Mouse (Mus musculus): Measurements from ENCODE around the gene Osbp2. TPM values are rescaled to one million over a fixed set of nuclear protein-coding genes. Genes with fewer than 3 reads are reported as not detected.
A peak's percentile ranks its signal among the peaks of the same experiment; 100 is the strongest.

The Osbp2 gene
- total and polyA plus RNA-seq, 2 experiments from 2014 or later: 30.8 to 63.2 TPM

DNA sequence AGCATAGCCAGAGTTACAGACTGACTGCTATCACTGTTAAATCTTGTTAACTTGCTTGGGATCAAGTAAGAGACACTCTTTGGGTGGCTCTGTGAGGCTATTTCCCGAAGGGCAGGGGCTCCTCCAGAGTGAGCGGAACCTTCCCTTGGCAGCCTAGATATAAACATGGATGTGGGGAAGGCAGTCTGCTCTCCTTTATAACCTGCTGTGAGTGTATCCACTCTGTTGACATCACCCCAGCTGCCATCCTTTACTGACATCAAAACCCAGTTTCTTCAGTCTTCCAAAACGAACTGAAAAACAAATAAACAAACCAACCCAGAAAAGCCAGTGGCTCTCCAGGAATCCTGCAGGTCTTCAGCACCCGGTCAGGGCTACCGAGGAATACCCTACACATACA lies 39.6 kb downstream of the Osbp2 start:
- no peak overlapping the region for H3K27ac ChIP-seq (ENCODE audit: low read depth, low read length)
- DNase-seq (no peak), ATAC-seq (no peak)
- no peak overlapping the region for H3K4me2 ChIP-seq (ENCODE audit: low read depth)
- no peaks in the 10 kb centered on the region for H3K36me3 ChIP-seq (ENCODE audit: insufficient read depth)
- H3K4me1 ChIP-seq (ENCODE audit: insufficient read depth): no peaks in the 10 kb centered on the region
- no peak overlapping the region for H3K4me3 ChIP-seq (ENCODE audit: low read depth, low read length)
- no peaks in the 10 kb centered on the region for H3K27me3 ChIP-seq (ENCODE audit: insufficient read depth, low read length)
- H3K9me3 ChIP-seq (ENCODE audit: low read length): no peaks in the 10 kb centered on the region
- no peak overlapping the region for H3K9ac ChIP-seq
- TF ChIP-seq CTCF (IDR thresholded peaks at IDR 0.05; ENCODE audit: low read depth): no peak
- WGBS: 84% methylated on average over 5 of the region's 5 CpGs

- H3K4me2 ChIP-seq (ENCODE audit: low read depth): no peak overlapping the region
- H3K27ac ChIP-seq (ENCODE audit: low read depth, low read length): no peak overlapping the region
- H3K9me3 ChIP-seq (ENCODE audit: low read length): no peaks in the 10 kb centered on the region
- no peak overlapping the region for H3K9ac ChIP-seq
- ATAC-seq (no peak), DNase-seq (no peak)
- WGBS: 33% methylated on average over 2 of the region's 2 CpGs
- no peaks in the 10 kb centered on the region for H3K4me1 ChIP-seq (ENCODE audit: insufficient read depth)
- no peaks in the 10 kb centered on the region for H3K27me3 ChIP-seq (ENCODE audit: insufficient read depth, low read length)
- no peak for TF ChIP-seq CTCF (IDR thresholded peaks at IDR 0.05; ENCODE audit: low read depth)
- no peak overlapping the region for H3K4me3 ChIP-seq (ENCODE audit: low read depth, low read length)
- H3K36me3 ChIP-seq (ENCODE audit: insufficient read depth): no peaks in the 10 kb centered on the region
These were observed 40.3 kb downstream of the Osbp2 start for GRCm38 (mm10) chr11:3823378-3823777.

DNA sequence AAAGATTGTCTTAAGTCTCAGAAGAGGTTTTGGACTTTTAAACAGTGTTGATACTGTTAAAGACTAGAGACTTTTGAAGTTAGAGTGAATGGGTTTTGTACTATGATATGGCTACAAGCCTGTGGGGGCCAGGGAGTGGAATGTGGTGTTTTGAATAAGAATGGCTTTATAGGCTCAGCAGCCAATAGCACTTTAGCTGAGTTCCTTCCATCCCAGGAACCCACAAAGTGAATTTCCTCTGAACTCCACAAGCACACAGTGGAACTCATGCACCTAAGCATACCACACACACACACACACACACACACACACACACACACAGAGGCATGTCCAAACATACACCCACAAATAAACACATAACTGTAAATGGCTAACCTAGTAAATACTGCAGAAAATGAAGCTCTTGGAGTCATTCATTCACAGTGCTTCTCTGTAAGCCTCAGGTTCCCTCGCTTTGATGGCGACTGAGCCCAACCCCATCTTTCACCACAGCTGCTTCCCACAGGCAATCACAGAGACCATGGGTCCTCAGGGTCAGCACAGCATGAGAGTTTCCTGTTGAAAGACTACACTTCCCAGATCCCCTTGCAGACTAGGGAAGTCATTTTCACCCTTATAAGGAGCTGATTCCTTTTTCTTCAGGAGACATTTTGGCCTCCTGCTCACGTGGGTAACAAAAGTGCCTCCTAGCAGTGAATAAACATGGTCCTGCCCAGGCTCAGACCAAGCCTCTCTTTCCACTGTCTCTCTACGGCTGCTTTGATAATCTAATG lies 45.5 kb downstream of the Osbp2 start:
- no peak overlapping the region for H3K9ac ChIP-seq
- H3K4me2 ChIP-seq (ENCODE audit: low read depth): no peak overlapping the region
- no peak for DNase-seq
- TF ChIP-seq CTCF (IDR thresholded peaks at IDR 0.05; ENCODE audit: low read depth): no peak
- WGBS: 24% methylated on average over 4 of the region's 4 CpGs
- no peak overlapping the region for H3K27ac ChIP-seq (ENCODE audit: low read depth, low read length)
- no peaks in the 10 kb centered on the region for H3K27me3 ChIP-seq (ENCODE audit: insufficient read depth, low read length)
- no peaks in the 10 kb centered on the region for H3K9me3 ChIP-seq (ENCODE audit: low read length)
- ATAC-seq: no peak
- H3K36me3 ChIP-seq (ENCODE audit: insufficient read depth): no peaks in the 10 kb centered on the region
- H3K4me3 ChIP-seq (ENCODE audit: low read depth, low read length): no peak overlapping the region
- no peaks in the 10 kb centered on the region for H3K4me1 ChIP-seq (ENCODE audit: insufficient read depth)

DNA sequence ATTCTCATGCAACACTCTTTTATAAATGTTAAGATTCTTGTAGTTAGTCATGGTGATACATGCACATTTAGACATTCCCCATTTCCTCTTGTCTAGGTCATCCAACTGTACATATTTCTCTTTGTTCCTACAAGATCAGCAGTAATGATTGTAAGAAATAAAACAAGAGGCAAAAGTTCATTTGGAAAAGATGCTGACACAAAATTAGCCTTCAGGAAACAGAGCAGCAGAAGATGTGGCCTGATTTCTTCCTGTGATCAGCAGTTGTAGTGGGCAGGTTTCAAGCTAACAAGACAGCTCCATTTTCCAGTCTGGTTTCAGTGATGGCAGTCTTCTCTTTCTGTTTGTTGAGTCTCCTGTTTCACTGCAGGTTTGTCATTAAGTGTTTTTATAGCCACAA lies 47.8 kb downstream of the Osbp2 start:
- ATAC-seq (no peak), DNase-seq (no peak)
- Histone ChIP-seq H3K27ac (ENCODE audit: low read depth, low read length) (no peak overlapping the region), H3K9ac (no peak overlapping the region), H3K4me2 (ENCODE audit: low read depth) (no peak overlapping the region), H3K27me3 (ENCODE audit: insufficient read depth, low read length) (no peaks in the 10 kb centered on the region), H3K4me3 (ENCODE audit: low read depth, low read length) (no peak overlapping the region), H3K9me3 (ENCODE audit: low read length) (no peaks in the 10 kb centered on the region), H3K4me1 (ENCODE audit: insufficient read depth) (no peaks in the 10 kb centered on the region), H3K36me3 (ENCODE audit: insufficient read depth) (no peaks in the 10 kb centered on the region)
- no peak for TF ChIP-seq CTCF (IDR thresholded peaks at IDR 0.05; ENCODE audit: low read depth)

DNA sequence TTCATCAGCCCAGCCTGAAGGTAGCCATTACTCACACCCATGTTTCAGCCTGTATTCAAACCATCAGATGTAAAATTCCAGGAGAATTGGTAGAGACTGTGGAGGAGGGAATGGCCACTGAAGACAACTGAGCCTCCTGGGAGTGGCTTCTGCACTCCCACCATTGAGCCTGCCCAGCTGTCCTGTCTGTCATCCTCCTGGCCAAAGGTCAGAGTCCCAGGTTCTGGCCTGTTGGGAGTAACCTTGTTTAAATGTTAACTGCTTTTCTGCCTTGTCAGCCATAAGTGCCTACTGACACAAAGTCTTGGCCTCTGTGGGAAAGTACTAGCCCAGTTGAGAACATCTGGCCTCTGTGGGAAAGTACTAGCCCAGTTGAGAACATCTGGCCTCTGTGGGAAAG lies 50.4 kb downstream of the Osbp2 start:
- Histone ChIP-seq H3K27ac (ENCODE audit: low read depth, low read length) (no peak overlapping the region), H3K4me3 (ENCODE audit: low read depth, low read length) (no peak overlapping the region), H3K36me3 (ENCODE audit: insufficient read depth) (no peaks in the 10 kb centered on the region), H3K4me2 (ENCODE audit: low read depth) (no peak overlapping the region), H3K27me3 (ENCODE audit: insufficient read depth, low read length) (no peaks in the 10 kb centered on the region), H3K9me3 (ENCODE audit: low read length) (no peaks in the 10 kb centered on the region), H3K4me1 (ENCODE audit: insufficient read depth) (no peaks in the 10 kb centered on the region), H3K9ac (no peak overlapping the region)
- DNase-seq (no peak), ATAC-seq (no peak)
- TF ChIP-seq CTCF (IDR thresholded peaks at IDR 0.05; ENCODE audit: low read depth): no peak

- no peaks in the 10 kb centered on the region for H3K27me3 ChIP-seq (ENCODE audit: insufficient read depth, low read length)
- no peak for ATAC-seq
- WGBS: 26% methylated on average over 3 of the region's 3 CpGs
- H3K9me3 ChIP-seq (ENCODE audit: low read length): no peaks in the 10 kb centered on the region
- TF ChIP-seq CTCF (IDR thresholded peaks at IDR 0.05; ENCODE audit: low read depth): peak; percentile 64
- H3K4me2 ChIP-seq (ENCODE audit: low read depth): no peak overlapping the region
- no peaks in the 10 kb centered on the region for H3K4me1 ChIP-seq (ENCODE audit: insufficient read depth)
- no peak overlapping the region for H3K4me3 ChIP-seq (ENCODE audit: low read depth, low read length)
- H3K27ac ChIP-seq (ENCODE audit: low read depth, low read length): no peak overlapping the region
- no peaks in the 10 kb centered on the region for H3K36me3 ChIP-seq (ENCODE audit: insufficient read depth)
- peak; percentile 49 for DNase-seq
- no peak overlapping the region for H3K9ac ChIP-seq
These were observed 55.5 kb downstream of the Osbp2 start for GRCm38 (mm10) chr11:3808162-3808561.

- H3K36me3 ChIP-seq (ENCODE audit: insufficient read depth): no peaks in the 10 kb centered on the region
- 26% methylated on average over 3 of the region's 3 CpGs for WGBS
- H3K4me2 ChIP-seq (ENCODE audit: low read depth): no peak overlapping the region
- no peaks in the 10 kb centered on the region for H3K9me3 ChIP-seq (ENCODE audit: low read length)
- no peak overlapping the region for H3K4me3 ChIP-seq (ENCODE audit: low read depth, low read length)
- no peak overlapping the region for H3K9ac ChIP-seq
- no peak for ATAC-seq
- DNase-seq: peak; percentile 65
- H3K27me3 ChIP-seq (ENCODE audit: insufficient read depth, low read length): no peaks in the 10 kb centered on the region
- no peaks in the 10 kb centered on the region for H3K4me1 ChIP-seq (ENCODE audit: insufficient read depth)
- TF ChIP-seq CTCF (IDR thresholded peaks at IDR 0.05; ENCODE audit: low read depth): peak; percentile 85
- no peak overlapping the region for H3K27ac ChIP-seq (ENCODE audit: low read depth, low read length)
These were observed 58.3 kb downstream of the Osbp2 start for GRCm38 (mm10) chr11:3805362-3805761.
